Mouse (Mus musculus): ENCODE results near the gene Slc8a2.

DNA sequence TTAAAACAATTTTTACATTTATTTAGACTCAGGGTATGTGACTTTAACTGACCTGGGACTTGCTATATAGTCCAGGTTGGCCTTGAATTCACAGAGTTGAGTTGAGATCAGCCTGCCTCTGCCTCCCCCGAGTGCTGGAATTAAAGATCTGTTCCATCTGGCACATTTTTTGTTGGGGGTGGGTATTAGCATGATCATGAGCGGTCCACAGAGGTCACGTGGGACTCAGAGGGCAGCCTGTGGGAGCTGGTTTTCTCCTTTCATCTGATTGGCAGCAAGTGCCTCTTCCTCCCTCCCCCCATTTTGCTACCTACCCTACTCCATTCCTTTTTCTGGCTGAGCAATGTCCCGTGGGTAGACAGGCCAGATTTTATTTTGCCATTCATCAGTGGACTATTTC is 49.0 kb upstream of the Slc8a2 start:
- TF ChIP-seq E2F4 (IDR thresholded peaks at IDR 0.05; ENCODE audit: insufficient read depth) = no peak
- no peak for TF ChIP-seq POLR2A (IDR thresholded peaks at IDR 0.05; ENCODE audit: insufficient read length, low read depth)
- no peak for TF ChIP-seq TCF12 (IDR thresholded peaks at IDR 0.05; ENCODE audit: insufficient read depth, poor library complexity, severe bottlenecking)
- no peak for TF ChIP-seq CEBPB (IDR thresholded peaks at IDR 0.05; ENCODE audit: insufficient read depth, poor library complexity, severe bottlenecking)
- TF ChIP-seq MYOD1 (IDR thresholded peaks at IDR 0.05; ENCODE audit: control insufficient read depth in 1 of 3, insufficient read length in 2 of 3, low read depth in 2 of 3) = no peak
- no peak for TF ChIP-seq POLR2AphosphoS2 (IDR thresholded peaks at IDR 0.05; ENCODE audit: insufficient read length, low read depth)
- no peak for TF ChIP-seq MAX (IDR thresholded peaks at IDR 0.05; ENCODE audit: low read depth)
- TF ChIP-seq USF1 (IDR thresholded peaks at IDR 0.05; ENCODE audit: low read depth) = no peak
- TF ChIP-seq SRF (IDR thresholded peaks at IDR 0.05; ENCODE audit: control insufficient read depth, insufficient read length, low read depth) = no peak
- no peak for TF ChIP-seq TCF3 (IDR thresholded peaks at IDR 0.05; ENCODE audit: insufficient read length, low read depth)
- TF ChIP-seq MYOG (IDR thresholded peaks at IDR 0.05; ENCODE audit: control insufficient read depth in 1 of 3, insufficient read depth in 1 of 3, insufficient read length in 2 of 3, low read depth in 2 of 3) = no peak
- no peak for TF ChIP-seq REST (IDR thresholded peaks at IDR 0.05; ENCODE audit: insufficient read depth, insufficient read length)

Measured in myocyte (in vitro differentiated cells).